Mouse (Mus musculus) adrenal gland, postnatal 0 days (tissue): ENCODE measurements around the gene Prmt8. TPM values are rescaled to one million over a fixed set of nuclear protein-coding genes. Genes with fewer than 3 reads are reported as not detected.

Experiments
- microRNA-seq: library from miRNA; unstranded; fragments of <30 nt; microRNA quantifications from one replicate; pipeline ENCODE4, GENCODE M21; 2016; ENCODE audit warnings: borderline replicate concordance; ENCODE audit not compliant: insufficient number of aligned reads
- polyA plus RNA-seq: library from polyadenylated mRNA; unstranded; fragments of >200 nt; fragmentation: Nextera tagmentation; extraction: Ambion mirVana; gene quantifications from 2 replicates; pipeline ENCODE4 v1.2.1, GENCODE M21; 2015

Gene Prmt8
- polyA plus RNA-seq = 0.08 and 0.13 TPM in 2 replicates

GRCm38 (mm10) chr6:127769275-127770156 is at the start of gene Prmt8:
Gene Prmt8, minus strand, starts transcription at chr6:127769472.

Small RNAs within 50 kb of the gene (microRNA-seq; reads per million reads assigned to microRNA genes)
- not detected for gene Mir7233

Other genes with a start within 250 kb of the Prmt8 start
- 1.1 and 2.4 TPM in 2 replicates for gene Cracr2a, start 208.1 kb downstream of the Prmt8 start, polyA plus RNA-seq
- gene Tspan11, start 118.1 kb upstream of the Prmt8 start, polyA plus RNA-seq = 6.9 and 12.5 TPM in 2 replicates